Mouse (Mus musculus) Patski (cell line): ENCODE measurements around the gene Herpud1. TPM values are rescaled to one million over a fixed set of nuclear protein-coding genes. Genes with fewer than 3 reads are reported as not detected.
"Not testable (repeated sequence)": the region's sequence is repeated elsewhere in the genome, so short reads cannot be mapped to it uniquely, and the experiment has no call there.

ENCODE experiments used
- ATAC-seq: fragments of 100-300 bp; one replicate; pipeline ENCODE4 v1.8.0; 2021
- CTCF ChIA-PET: fragments of 350-600 bp; sonication (Branson Sonifier 250); formaldehyde crosslinking; loops from one replicate; lab custom pipeline; 2022; ENCODE audit warnings: inconsistent platforms; lab: Charles Lee
- POLR2A ChIA-PET: fragments of 350-600 bp; sonication (Branson Sonifier 250); formaldehyde crosslinking; loops from one replicate; lab custom pipeline; 2022; ENCODE audit warnings: antibody characterized with exemption, inconsistent platforms; lab: Charles Lee
- DNase-seq: peaks from one replicate; pipeline ENCODE4 v3.0.0-alpha.2; 2011; ENCODE audit warnings: low read depth, low spot score
- H3K27me3 ChIP-seq: fragments of 371-371 bp; one replicate; pipeline ENCODE4 v1.5.1; 2021
- CTCF ChIP-seq: fragments of 100-300 bp; IDR thresholded peaks from one replicate; pipeline ENCODE4 v1.5.1; 2021
- in situ Hi-C: fragments of 300-500 bp; cut with MboI; formaldehyde crosslinking; loops from 3 replicates; pipeline ENCODE4 v1.11.1; 2018; ENCODE audit warnings: low pct_unique_long_range_greater_than_20kb, mixed read lengths
- polyA plus RNA-seq: library from polyadenylated mRNA; unstranded; gene quantifications from one replicate; pipeline ENCODE4 v1.2.3, GENCODE M21; 2021

Gene Herpud1
- polyA plus RNA-seq, 1 experiment from 2014 or later: 77.7 TPM

- H3K27me3 ChIP-seq: no peaks in the 10 kb centered on the region
- DNase-seq (no peak), ATAC-seq (no peak)
- ChIA-PET POLR2A (interaction anchor here (0.5 kb wide), 1 partner anchor 158 kb away, joined by 3 read pairs; no protein-coding TSS in a partner anchor), CTCF (interaction anchor here (1.2 to 1.5 kb wide), 3 partner anchors 66 to 174 kb away, joined by 3 to 7 read pairs (median 3); no protein-coding TSS in a partner anchor)
- in situ Hi-C loops: no loop called here
- no peak for TF ChIP-seq CTCF
These were observed 13.2 kb downstream of the Herpud1 start for GRCm38 (mm10) chr8:94399361-94399953.

GRCm38 (mm10) chr8:94399957-94400356 lies 13.7 kb downstream of the Herpud1 start:
- CTCF ChIA-PET: interaction anchor here (0.9 to 1.5 kb wide), 3 partner anchors 8 to 70 kb away, joined by 3 to 7 read pairs (median 3); no protein-coding TSS in a partner anchor
- in situ Hi-C loops: loop anchor here (5.0 kb wide), 1 partner anchor 58 kb away; no protein-coding TSS in a partner anchor
- not testable (repeated sequence) for ATAC-seq, DNase-seq, H3K27me3 ChIP-seq
- POLR2A ChIA-PET: interaction anchor here (0.5 kb wide), 1 partner anchor 158 kb away, joined by 3 read pairs; no protein-coding TSS in a partner anchor

GRCm38 (mm10) chr8:94408443-94409080 lies 22.3 kb downstream of the Herpud1 start:
- in situ Hi-C loops: no loop called here
- ATAC-seq (no peak), DNase-seq (no peak)
- POLR2A ChIA-PET: no interaction called here
- CTCF ChIA-PET: no interaction called here
- H3K27me3 ChIP-seq: peaks cover 11% of the 10 kb centered on the region
- TF ChIP-seq CTCF: no peak

GRCm38 (mm10) chr8:94409523-94409922 lies 23.3 kb downstream of the Herpud1 start:
- ChIA-PET POLR2A (no interaction called here), CTCF (no interaction called here)
- ATAC-seq: no peak

GRCm38 (mm10) chr8:94412518-94412917 lies 26.3 kb downstream of the Herpud1 start:
- peaks cover 11% of the 10 kb centered on the region for H3K27me3 ChIP-seq
- no peak for ATAC-seq
- CTCF ChIA-PET: no interaction called here
- in situ Hi-C loops: no loop called here
- no peak for TF ChIP-seq CTCF
- DNase-seq: no peak
- POLR2A ChIA-PET: no interaction called here

More at GRCm38 (mm10) chr8:94409523-94409922, 23.3 kb downstream of the Herpud1 start:
- in situ Hi-C loops: no loop called here
- TF ChIP-seq CTCF: no peak
- peaks cover 11% of the 10 kb centered on the region for H3K27me3 ChIP-seq
- no peak for DNase-seq

- ChIA-PET POLR2A (interaction anchor here (0.5 to 0.6 kb wide), 2 partner anchors 99 to 417 kb away, joined by 3 read pairs; no protein-coding TSS in a partner anchor), CTCF (no interaction called here)
- peaks cover 16% of the 10 kb centered on the region for H3K27me3 ChIP-seq
- no peak for ATAC-seq
- no peak for DNase-seq
- in situ Hi-C loops: no loop called here
- no peak for TF ChIP-seq CTCF
These were observed 27.3 kb downstream of the Herpud1 start for GRCm38 (mm10) chr8:94413509-94413908.

GRCm38 (mm10) chr8:94415218-94415617 lies 29.0 kb downstream of the Herpud1 start:
- no peak for TF ChIP-seq CTCF
- in situ Hi-C loops: no loop called here
- ChIA-PET CTCF (no interaction called here), POLR2A (no interaction called here)
- DNase-seq (no peak), ATAC-seq (no peak)
- peaks cover 23% of the 10 kb centered on the region for H3K27me3 ChIP-seq

- CTCF ChIA-PET: no interaction called here
These were observed 31.8 kb downstream of the Herpud1 start for GRCm38 (mm10) chr8:94418017-94418416.

GRCm38 (mm10) chr8:94422270-94422669 lies 36.0 kb downstream of the Herpud1 start:
- no peak for ATAC-seq
- in situ Hi-C loops: no loop called here

More at GRCm38 (mm10) chr8:94418017-94418416, 31.8 kb downstream of the Herpud1 start:
- peaks cover 22% of the 10 kb centered on the region for H3K27me3 ChIP-seq
- DNase-seq (no peak), ATAC-seq (no peak)
- POLR2A ChIA-PET: no interaction called here
- in situ Hi-C loops: no loop called here
- no peak for TF ChIP-seq CTCF

GRCm38 (mm10) chr8:94427953-94428352 lies 41.7 kb downstream of the Herpud1 start:
- peaks cover 9% of the 10 kb centered on the region for H3K27me3 ChIP-seq
- ChIA-PET CTCF (no interaction called here), POLR2A (no interaction called here)
- TF ChIP-seq CTCF: no peak
- in situ Hi-C loops: no loop called here
- ATAC-seq (no peak), DNase-seq (no peak)

More at GRCm38 (mm10) chr8:94422270-94422669, 36.0 kb downstream of the Herpud1 start:
- POLR2A ChIA-PET: no interaction called here
- no peak for TF ChIP-seq CTCF
- CTCF ChIA-PET: no interaction called here
- no peak for DNase-seq
- peaks cover 27% of the 10 kb centered on the region for H3K27me3 ChIP-seq

GRCm38 (mm10) chr8:94428420-94428819 lies 42.2 kb downstream of the Herpud1 start:
- in situ Hi-C loops: no loop called here
- TF ChIP-seq CTCF: no peak

More at GRCm38 (mm10) chr8:94428420-94428819, 42.2 kb downstream of the Herpud1 start:
- ATAC-seq (no peak), DNase-seq (no peak)
- CTCF ChIA-PET: no interaction called here
- POLR2A ChIA-PET: no interaction called here
- H3K27me3 ChIP-seq: peaks cover 9% of the 10 kb centered on the region
